33 mouse cellular contexts compared by ENCODE assay signal in the genomic region with DNA sequence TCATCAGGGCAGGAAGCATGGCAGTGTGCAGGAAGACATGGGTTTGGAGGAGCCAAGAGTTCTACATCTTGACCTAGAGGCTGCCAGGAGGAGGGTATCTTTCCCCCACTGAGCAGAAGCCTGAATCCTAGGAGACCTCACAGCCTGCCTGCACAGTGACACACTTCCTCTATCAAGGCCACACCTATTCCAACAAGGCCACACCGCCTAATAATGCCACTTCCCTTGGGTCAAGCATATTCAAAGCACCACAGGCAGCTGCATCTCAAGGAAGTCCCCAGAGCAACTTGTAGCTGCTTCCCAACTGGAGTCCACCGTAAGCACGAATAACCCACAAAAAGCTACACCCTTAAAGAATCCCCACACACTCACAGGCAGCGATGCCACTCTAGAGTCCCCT. TPM values are rescaled to one million over a fixed set of nuclear protein-coding genes. Genes with fewer than 3 reads are reported as not detected.
"Had no signal": no experiment of that assay in that cellular context is flagged by ENCODE, and none has a peak within 500 bp of the region (broad histone marks: within the 10 kb centered on the region; RNA-seq: fewer than 3 reads in every experiment).

No protein-coding gene starts in this region.

- ATAC-seq: liver, embryonic 12.5 days; liver, postnatal 0 days; midbrain, embryonic 16.5 days had no signal

- H3K4me2 ChIP-seq: limb, embryonic 12.5 days; limb, embryonic 13.5 days; limb, embryonic 15.5 days; liver, embryonic 11.5 days; liver, embryonic 12.5 days; liver, embryonic 13.5 days; liver, embryonic 15.5 days; lung, embryonic 14.5 days; lung, embryonic 15.5 days; midbrain, embryonic 11.5 days; midbrain, embryonic 12.5 days; midbrain, embryonic 13.5 days; midbrain, embryonic 15.5 days; neural tube, embryonic 12.5 days; neural tube, embryonic 13.5 days had no signal

- H3K9ac ChIP-seq: limb, embryonic 12.5 days; limb, embryonic 13.5 days; limb, embryonic 15.5 days; liver, embryonic 12.5 days; liver, embryonic 13.5 days; liver, embryonic 14.5 days; liver, embryonic 15.5 days; liver, postnatal 0 days; lung, embryonic 14.5 days; lung, embryonic 15.5 days; midbrain, embryonic 12.5 days; midbrain, embryonic 13.5 days; midbrain, embryonic 15.5 days; neural tube, embryonic 12.5 days; neural tube, embryonic 13.5 days had no signal

- DNase-seq: left cerebral cortex, postnatal 4 days; liver; liver, embryonic 13.5 days; liver, postnatal 0 days; lung, adult 18-20 months; lung, adult 2 months; lung, embryonic 14.5 days; lung, postnatal 10 days; lung, postnatal 14 days; lung, postnatal 36 days; lung, postnatal 4 days; midbrain, embryonic 14.5 days had no signal

- H3K36me3 ChIP-seq: limb, embryonic 12.5 days; limb, embryonic 13.5 days; limb, embryonic 15.5 days; liver, embryonic 12.5 days; liver, embryonic 13.5 days; liver, embryonic 15.5 days; lung, embryonic 15.5 days; midbrain, embryonic 13.5 days; midbrain, embryonic 15.5 days; neural tube, embryonic 13.5 days had no signal

- H3K27ac ChIP-seq: limb, embryonic 10.5 days; limb, embryonic 12.5 days; limb, embryonic 13.5 days; limb, embryonic 15.5 days; liver, embryonic 12.5 days; liver, embryonic 13.5 days; liver, embryonic 14.5 days; liver, embryonic 15.5 days; lung, embryonic 15.5 days; macrophage; midbrain, embryonic 12.5 days; neural tube, embryonic 12.5 days had no signal

- H3K4me3 ChIP-seq: limb, embryonic 10.5 days; limb, embryonic 12.5 days; limb, embryonic 13.5 days; limb, embryonic 15.5 days; liver, embryonic 12.5 days; liver, embryonic 13.5 days; liver, embryonic 15.5 days; lung, embryonic 15.5 days; megakaryocyte, embryonic 14.5 days; midbrain, embryonic 12.5 days; midbrain, embryonic 13.5 days; midbrain, embryonic 15.5 days; myocyte; neural tube, embryonic 12.5 days; neural tube, embryonic 13.5 days had no signal

- H3K4me1 ChIP-seq: limb, embryonic 15.5 days; liver, embryonic 12.5 days; liver, embryonic 13.5 days; liver, embryonic 15.5 days had no signal

- H3K27me3 ChIP-seq: limb, embryonic 12.5 days; limb, embryonic 13.5 days; limb, embryonic 15.5 days; liver, embryonic 12.5 days; liver, embryonic 13.5 days; liver, embryonic 15.5 days; lung, embryonic 15.5 days; megakaryocyte, embryonic 14.5 days; midbrain, embryonic 12.5 days; midbrain, embryonic 13.5 days; midbrain, embryonic 15.5 days; neural tube, embryonic 12.5 days; neural tube, embryonic 13.5 days had no signal

- H3K9me3 ChIP-seq: limb, embryonic 10.5 days; limb, embryonic 12.5 days; limb, embryonic 13.5 days; limb, embryonic 15.5 days; liver, embryonic 12.5 days; liver, embryonic 13.5 days; liver, embryonic 15.5 days; lung, embryonic 15.5 days; midbrain, embryonic 12.5 days; midbrain, embryonic 13.5 days; midbrain, embryonic 15.5 days; neural tube, embryonic 12.5 days had no signal

RNA-seq across cellular contexts. Expression of gene Jam3, which starts 33.1 kb away (rescaled TPM):
- total RNA-seq: megakaryocyte, adult 5-6 weeks; megakaryocyte-erythroid progenitor cell, adult 5-6 weeks had no signal
- polyA plus RNA-seq: macrophage had no signal
